Mouse (Mus musculus) kidney, postnatal 10 days (tissue): ENCODE data around the gene Sppl2a.
"Not testable (repeated sequence)": the region's sequence is repeated elsewhere in the genome, so short reads cannot be mapped to it uniquely, and the experiment has no call there.

ENCODE experiments used
- DNase-seq: peaks from one replicate; pipeline ENCODE4 v3.0.0; 2021; ENCODE audit warnings: mixed read lengths

Sppl2a gene

GRCm38 (mm10) chr2:126894245-126894644, 38.8 kb downstream of the Sppl2a start:
- no peak for DNase-seq

GRCm38 (mm10) chr2:126892316-126892715, 40.7 kb downstream of the Sppl2a start:
- no peak for DNase-seq

- no peak for DNase-seq
Measured at GRCm38 (mm10) chr2:126891743-126892142, 41.3 kb downstream of the Sppl2a start.

GRCm38 (mm10) chr2:126887141-126887540, 45.9 kb downstream of the Sppl2a start:
- no peak for DNase-seq

GRCm38 (mm10) chr2:126885871-126886270, 47.2 kb downstream of the Sppl2a start:
- DNase-seq, result no peak

- DNase-seq, result not testable (repeated sequence)
Measured at GRCm38 (mm10) chr2:126882711-126883110, 50.3 kb downstream of the Sppl2a start.

- no peak for DNase-seq
Measured at GRCm38 (mm10) chr2:126877991-126878390, 55.0 kb downstream of the Sppl2a start.

GRCm38 (mm10) chr2:126875871-126876796, 56.9 kb downstream of the Sppl2a start, which contains the start of gene Trpm7:
Gene Trpm7, minus strand, starts transcription at chr2:126876230.
- DNase-seq, result peak; percentile 96

- DNase-seq, result no peak
Measured at GRCm38 (mm10) chr2:126875516-126875835, 57.6 kb downstream of the Sppl2a start.

GRCm38 (mm10) chr2:126874809-126875515, 58.1 kb downstream of the Sppl2a start:
- peak; percentile 18 for DNase-seq

GRCm38 (mm10) chr2:126866301-126866700, 66.7 kb downstream of the Sppl2a start:
- no peak for DNase-seq

GRCm38 (mm10) chr2:126865501-126866199, 67.4 kb downstream of the Sppl2a start:
- DNase-seq, result peak; percentile 26

GRCm38 (mm10) chr2:126865026-126865425, 68.0 kb downstream of the Sppl2a start:
- no peak for DNase-seq

GRCm38 (mm10) chr2:126844751-126845150, 88.3 kb downstream of the Sppl2a start:
- no peak for DNase-seq
